Mouse (Mus musculus): ENCODE results near the gene Grk3. TPM values are rescaled to one million over a fixed set of nuclear protein-coding genes. Genes with fewer than 3 reads are reported as not detected.

Grk3 gene
- polyA plus RNA-seq, 1 experiment from 2014 or later, result 13.1 TPM

GRCm38 (mm10) chr5:113031201-113031754 is 15.7 kb upstream of the Grk3 start:
- 48% methylated on average over 15 of the region's 15 CpGs for WGBS
- ATAC-seq (ENCODE audit: insufficient number of reproducible peaks, low FRiP score, low TSS enrichment, low read depth), result no peak
- Histone ChIP-seq H3K9ac (no peak overlapping the region), H3K27me3 (no peaks in the 10 kb centered on the region; the same call in 1 of the 2 replicates), H3K4me2 (replicated peaks) (no peak overlapping the region), H3K4me1 (peaks cover 19% of the 10 kb centered on the region), H3K4me3 (replicated peaks) (no peak overlapping the region), H3K9me3 (replicated peaks) (no peaks in the 10 kb centered on the region), H3K27ac (replicated peaks) (no peak overlapping the region), H3K36me3 (no peaks in the 10 kb centered on the region)

GRCm38 (mm10) chr5:113030082-113030481 is 14.5 kb upstream of the Grk3 start:
- no peaks in the 10 kb centered on the region; the same call in 1 of the 2 replicates for H3K27me3 ChIP-seq
- no peak for ATAC-seq (ENCODE audit: insufficient number of reproducible peaks, low FRiP score, low TSS enrichment, low read depth)
- 63% methylated on average over 3 of the region's 3 CpGs for WGBS
- H3K4me3 ChIP-seq (replicated peaks), result no peak overlapping the region
- H3K9me3 ChIP-seq (replicated peaks), result no peaks in the 10 kb centered on the region
- no peaks in the 10 kb centered on the region for H3K36me3 ChIP-seq
- H3K27ac ChIP-seq (replicated peaks), result no peak overlapping the region
- no peak overlapping the region for H3K9ac ChIP-seq
- no peak overlapping the region for H3K4me2 ChIP-seq (replicated peaks)
- H3K4me1 ChIP-seq, result peaks cover 8% of the 10 kb centered on the region; the same call in 1 of the 2 replicates

- Histone ChIP-seq H3K9me3 (replicated peaks) (no peaks in the 10 kb centered on the region), H3K36me3 (no peaks in the 10 kb centered on the region), H3K9ac (no peak overlapping the region), H3K4me1 (peaks cover 10% of the 10 kb centered on the region), H3K27ac (replicated peaks) (no peak overlapping the region), H3K27me3 (no peaks in the 10 kb centered on the region), H3K4me2 (replicated peaks) (no peak overlapping the region), H3K4me3 (replicated peaks) (no peak overlapping the region)
- WGBS, result 76% methylated on average over 5 of the region's 5 CpGs
- ATAC-seq (ENCODE audit: insufficient number of reproducible peaks, low FRiP score, low TSS enrichment, low read depth), result no peak
Observed at GRCm38 (mm10) chr5:113026706-113027105, 11.1 kb upstream of the Grk3 start.

GRCm38 (mm10) chr5:113024154-113024764 is 8.7 kb upstream of the Grk3 start:
- ATAC-seq (ENCODE audit: insufficient number of reproducible peaks, low FRiP score, low TSS enrichment, low read depth), result peak; percentile 58; the same call in 1 of the 2 replicates
- no peaks in the 10 kb centered on the region for H3K36me3 ChIP-seq
- H3K27me3 ChIP-seq, result no peaks in the 10 kb centered on the region
- H3K4me1 ChIP-seq, result peaks cover 10% of the 10 kb centered on the region
- H3K27ac ChIP-seq (replicated peaks), result peak overlapping the region; percentile 39; the same call in 1 of the 2 replicates
- H3K9me3 ChIP-seq (replicated peaks), result no peaks in the 10 kb centered on the region
- peak overlapping the region; percentile 31 for H3K4me2 ChIP-seq (replicated peaks)
- H3K4me3 ChIP-seq (replicated peaks), result no peak overlapping the region
- H3K9ac ChIP-seq, result no peak overlapping the region
- WGBS, result 27% methylated on average over 18 of the region's 18 CpGs

GRCm38 (mm10) chr5:113018190-113018589 is 2.6 kb upstream of the Grk3 start:
- H3K36me3 ChIP-seq, result no peaks in the 10 kb centered on the region
- H3K4me1 ChIP-seq, result peaks cover 26% of the 10 kb centered on the region
- H3K9ac ChIP-seq, result no peak overlapping the region
- no peaks in the 10 kb centered on the region for H3K9me3 ChIP-seq (replicated peaks)
- H3K27ac ChIP-seq (replicated peaks), result no peak overlapping the region
- no peak overlapping the region for H3K4me3 ChIP-seq (replicated peaks)
- 50% methylated on average over 8 of the region's 8 CpGs for WGBS
- ATAC-seq (ENCODE audit: insufficient number of reproducible peaks, low FRiP score, low TSS enrichment, low read depth), result no peak
- no peak overlapping the region for H3K4me2 ChIP-seq (replicated peaks)
- peaks cover 3% of the 10 kb centered on the region; the same call in 1 of the 2 replicates for H3K27me3 ChIP-seq

- ATAC-seq (ENCODE audit: insufficient number of reproducible peaks, low FRiP score, low TSS enrichment, low read depth), result no peak
- WGBS, result 90% methylated on average over 1 of the region's 1 CpGs
- H3K27ac ChIP-seq (replicated peaks), result no peak overlapping the region
- no peaks in the 10 kb centered on the region for H3K36me3 ChIP-seq
- no peaks in the 10 kb centered on the region for H3K9me3 ChIP-seq (replicated peaks)
- H3K9ac ChIP-seq, result no peak overlapping the region
- peaks cover 26% of the 10 kb centered on the region for H3K4me1 ChIP-seq
- no peak overlapping the region for H3K4me3 ChIP-seq (replicated peaks)
- H3K4me2 ChIP-seq (replicated peaks), result no peak overlapping the region
- peaks cover 3% of the 10 kb centered on the region; the same call in 1 of the 2 replicates for H3K27me3 ChIP-seq
Observed at GRCm38 (mm10) chr5:113017004-113017403, 1.4 kb upstream of the Grk3 start.

- H3K9ac ChIP-seq, result peak overlapping the region; percentile 58
- no peaks in the 10 kb centered on the region for H3K36me3 ChIP-seq
- peaks cover 3% of the 10 kb centered on the region; the same call in 1 of the 2 replicates for H3K27me3 ChIP-seq
- peak; percentile 27 for ATAC-seq (ENCODE audit: insufficient number of reproducible peaks, low FRiP score, low TSS enrichment, low read depth)
- no peaks in the 10 kb centered on the region for H3K9me3 ChIP-seq (replicated peaks)
- peaks cover 33% of the 10 kb centered on the region for H3K4me1 ChIP-seq
- H3K27ac ChIP-seq (replicated peaks), result no peak overlapping the region
- peak overlapping the region; percentile 71 for H3K4me3 ChIP-seq (replicated peaks)
- peak overlapping the region; percentile 75 for H3K4me2 ChIP-seq (replicated peaks)
- 1% methylated on average over 14 of the region's 14 CpGs for WGBS
Observed at GRCm38 (mm10) chr5:113014808-113015235, 769 bp downstream of the Grk3 start.

- WGBS, result 41% methylated on average over 16 of the region's 16 CpGs
- no peak for ATAC-seq (ENCODE audit: insufficient number of reproducible peaks, low FRiP score, low TSS enrichment, low read depth)
Observed at GRCm38 (mm10) chr5:113014111-113014807, 1.3 kb downstream of the Grk3 start.

GRCm38 (mm10) chr5:113011926-113012325 is 3.7 kb downstream of the Grk3 start:
- Histone ChIP-seq H3K4me2 (replicated peaks) (no peak overlapping the region), H3K4me1 (peaks cover 33% of the 10 kb centered on the region), H3K9ac (no peak overlapping the region), H3K27ac (replicated peaks) (no peak overlapping the region), H3K27me3 (peaks cover 3% of the 10 kb centered on the region; the same call in 1 of the 2 replicates), H3K4me3 (replicated peaks) (no peak overlapping the region), H3K9me3 (replicated peaks) (no peaks in the 10 kb centered on the region), H3K36me3 (no peaks in the 10 kb centered on the region)
- 89% methylated on average over 10 of the region's 10 CpGs for WGBS
- no peak for ATAC-seq (ENCODE audit: insufficient number of reproducible peaks, low FRiP score, low TSS enrichment, low read depth)

More at GRCm38 (mm10) chr5:113014111-113014807, 1.3 kb downstream of the Grk3 start:
- Histone ChIP-seq H3K9ac (0 out of 2 replicates have a peak overlapping the region, but pooled peaks have one; percentile 58), H3K27ac (replicated peaks) (no peak overlapping the region), H3K4me2 (replicated peaks) (peak overlapping the region; percentile 75), H3K4me3 (replicated peaks) (peak overlapping the region; percentile 71), H3K36me3 (no peaks in the 10 kb centered on the region), H3K27me3 (peaks cover 3% of the 10 kb centered on the region; the same call in 1 of the 2 replicates), H3K4me1 (peaks cover 33% of the 10 kb centered on the region), H3K9me3 (replicated peaks) (no peaks in the 10 kb centered on the region)

GRCm38 (mm10) chr5:113009183-113009820 is 6.3 kb downstream of the Grk3 start:
- H3K9ac ChIP-seq, result no peak overlapping the region
- H3K9me3 ChIP-seq (replicated peaks), result no peaks in the 10 kb centered on the region
- peaks cover 16% of the 10 kb centered on the region for H3K4me1 ChIP-seq
- no peaks in the 10 kb centered on the region for H3K27me3 ChIP-seq
- no peak overlapping the region for H3K4me2 ChIP-seq (replicated peaks)
- no peak for ATAC-seq (ENCODE audit: insufficient number of reproducible peaks, low FRiP score, low TSS enrichment, low read depth)
- H3K4me3 ChIP-seq (replicated peaks), result no peak overlapping the region
- H3K36me3 ChIP-seq, result no peaks in the 10 kb centered on the region
- no peak overlapping the region for H3K27ac ChIP-seq (replicated peaks)
- 76% methylated on average over 8 of the region's 8 CpGs for WGBS

- H3K36me3 ChIP-seq, result no peaks in the 10 kb centered on the region
Observed at GRCm38 (mm10) chr5:113008496-113008895, 7.1 kb downstream of the Grk3 start.

More at GRCm38 (mm10) chr5:113008496-113008895, 7.1 kb downstream of the Grk3 start:
- no peak overlapping the region for H3K9ac ChIP-seq
- peaks cover 8% of the 10 kb centered on the region; the same call in 1 of the 2 replicates for H3K4me1 ChIP-seq
- 89% methylated on average over 2 of the region's 2 CpGs for WGBS
- no peaks in the 10 kb centered on the region for H3K27me3 ChIP-seq
- no peaks in the 10 kb centered on the region for H3K9me3 ChIP-seq (replicated peaks)
- ATAC-seq (ENCODE audit: insufficient number of reproducible peaks, low FRiP score, low TSS enrichment, low read depth), result no peak
- no peak overlapping the region for H3K4me3 ChIP-seq (replicated peaks)
- H3K27ac ChIP-seq (replicated peaks), result no peak overlapping the region
- H3K4me2 ChIP-seq (replicated peaks), result no peak overlapping the region
